Mouse (Mus musculus) hindbrain, embryonic 13.5 days (tissue): ENCODE results near the gene Uap1. TPM values are rescaled to one million over a fixed set of nuclear protein-coding genes. Genes with fewer than 3 reads are reported as not detected.
"Not testable (repeated sequence)": the region's sequence is repeated elsewhere in the genome, so short reads cannot be mapped to it uniquely, and the experiment has no call there.

Experiments
- ATAC-seq: fragments of 200-750 bp; cut with Nextera tagmentation; 2 replicates; pipeline ENCODE4 v1.8.0; 2017; ENCODE audit warnings: moderate TSS enrichment; ENCODE audit not compliant: low FRiP score
- H3K27ac ChIP-seq: fragments of 300-500 bp; sonication (generic); 2 replicates; pipeline ENCODE4 v1.5.1; 2015; ENCODE audit warnings: inconsistent platforms, mild to moderate bottlenecking, moderate library complexity
- H3K27me3 ChIP-seq: fragments of 300-500 bp; sonication (generic); 2 replicates; pipeline ENCODE4 v1.6.1; 2015; ENCODE audit warnings: mild to moderate bottlenecking, inconsistent platforms
- H3K36me3 ChIP-seq: fragments of 300-500 bp; sonication (generic); 2 replicates; pipeline ENCODE4 v1.6.1; 2015; ENCODE audit warnings: mild to moderate bottlenecking, inconsistent platforms
- H3K4me1 ChIP-seq: fragments of 300-500 bp; sonication (generic); replicated peaks from 2 replicates; pipeline ENCODE4 v1.6.1; 2015; ENCODE audit warnings: inconsistent platforms
- H3K4me2 ChIP-seq: fragments of 300-500 bp; sonication (generic); 2 replicates; pipeline ENCODE4 v1.6.1; 2015; ENCODE audit warnings: inconsistent platforms, mild to moderate bottlenecking, moderate library complexity
- H3K4me3 ChIP-seq: fragments of 300-500 bp; sonication (generic); 2 replicates; pipeline ENCODE4 v1.5.1; 2015; ENCODE audit warnings: mild to moderate bottlenecking, inconsistent platforms
- H3K9ac ChIP-seq: fragments of 300-500 bp; sonication (generic); 2 replicates; pipeline ENCODE4 v1.6.1; 2015; ENCODE audit warnings: mild to moderate bottlenecking, inconsistent platforms
- H3K9me3 ChIP-seq: fragments of 300-500 bp; sonication (generic); 2 replicates; pipeline ENCODE4 v1.6.1; 2016; ENCODE audit warnings: inconsistent platforms
- WGBS: fragments of 180-500 bp; shearing (Covaris S2); methylation state at CpG from one replicate; pipeline ENCODE4 v1.1.7; 2015; 5-methylcytosine and 5-hydroxymethylcytosine counted together
- polyA plus RNA-seq: library from polyadenylated mRNA; unstranded; fragments of >200 nt; fragmentation: Nextera tagmentation; extraction: Ambion mirVana; gene quantifications from 2 replicates; pipeline ENCODE4 v1.2.1, GENCODE M21; 2015

Gene Uap1
- polyA plus RNA-seq, 1 experiment from 2014 or later = 63.7 TPM

DNA sequence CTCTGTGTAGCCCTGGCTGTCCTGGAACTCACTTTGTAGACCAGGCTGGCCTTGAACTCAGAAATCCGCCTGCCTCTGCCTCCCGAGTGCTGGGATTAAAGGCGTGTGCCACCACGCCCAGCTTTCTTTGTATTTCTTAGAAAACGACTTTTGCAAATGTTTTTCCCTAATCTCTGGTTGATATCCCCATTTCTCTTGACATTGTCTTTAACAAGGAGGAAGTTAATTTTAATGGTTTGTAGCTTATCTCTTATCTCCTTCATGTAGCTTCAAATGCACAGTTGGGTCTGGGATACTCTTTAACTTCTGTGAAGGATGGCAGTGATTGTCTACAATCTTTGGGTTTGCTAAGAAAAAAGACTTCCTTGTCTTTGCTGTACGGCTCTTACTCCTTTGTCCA lies 71.9 kb downstream of the Uap1 start:
- H3K9ac ChIP-seq, H3K4me3 ChIP-seq, H3K4me2 ChIP-seq, H3K4me1 ChIP-seq, H3K9me3 ChIP-seq, ATAC-seq, H3K27me3 ChIP-seq, H3K27ac ChIP-seq, H3K36me3 ChIP-seq: not testable (repeated sequence)
- whole genome bisulfite sequencing = 90% methylated on average over 6 of the region's 6 CpGs

Other genes with a start within 250 kb of the Uap1 start
- gene Ccdc190, start 246.3 kb downstream of the Uap1 start, polyA plus RNA-seq = 1.5 and 2.3 TPM in 2 replicates
- gene Hsd17b7, start 205.7 kb downstream of the Uap1 start, polyA plus RNA-seq = 20.9 and 21.0 TPM in 2 replicates
- gene Ddr2, start 64.2 kb downstream of the Uap1 start, polyA plus RNA-seq = 9.4 and 12.5 TPM in 2 replicates
- 8.4 and 8.7 TPM in 2 replicates for gene Uhmk1, start 40.4 kb upstream of the Uap1 start, polyA plus RNA-seq
- not detected in 2 replicates for gene Sh2d1b2, start 57.8 kb upstream of the Uap1 start, polyA plus RNA-seq
- not detected in 2 replicates for gene Sh2d1b1, start 102.4 kb upstream of the Uap1 start, polyA plus RNA-seq
- 1.7 and 2.2 TPM in 2 replicates for gene Gm7694, start 131.4 kb upstream of the Uap1 start, polyA plus RNA-seq
- gene Spata46, start 133.8 kb upstream of the Uap1 start, polyA plus RNA-seq = 1.1 and 1.2 TPM in 2 replicates